Mouse (Mus musculus) E14TG2a.4 (cell line): ENCODE data around the gene Gm4869.

Experiments used
- CTCF ChIP-seq: conservative IDR thresholded peaks from 2 replicates; pipeline ENCODE4 v1.5.1; 2014; ENCODE audit warnings: low read length
- NANOG ChIP-seq: IDR thresholded peaks from 2 replicates; pipeline ENCODE4 v1.6.1; 2014; ENCODE audit warnings: borderline replicate concordance, low read length, mixed read lengths
- POU5F1 ChIP-seq: IDR thresholded peaks from 2 replicates; pipeline ENCODE4 v1.6.1; 2014; ENCODE audit warnings: low read length, borderline replicate concordance

- TF ChIP-seq CTCF (peak; percentile 39), NANOG (no peak), POU5F1 (no peak)
Observed at GRCm38 (mm10) chr5:140408801-140409200, 36.6 kb upstream of the Gm4869 start.
